Mouse (Mus musculus): ENCODE measurements at regions not wholly inside any gene's neighbourhood (a gene's known extent, or its start where the extent isn't known, plus 50 kb on each side); places are given as distances from the start of the nearest gene placed in this dataset.

DNA sequence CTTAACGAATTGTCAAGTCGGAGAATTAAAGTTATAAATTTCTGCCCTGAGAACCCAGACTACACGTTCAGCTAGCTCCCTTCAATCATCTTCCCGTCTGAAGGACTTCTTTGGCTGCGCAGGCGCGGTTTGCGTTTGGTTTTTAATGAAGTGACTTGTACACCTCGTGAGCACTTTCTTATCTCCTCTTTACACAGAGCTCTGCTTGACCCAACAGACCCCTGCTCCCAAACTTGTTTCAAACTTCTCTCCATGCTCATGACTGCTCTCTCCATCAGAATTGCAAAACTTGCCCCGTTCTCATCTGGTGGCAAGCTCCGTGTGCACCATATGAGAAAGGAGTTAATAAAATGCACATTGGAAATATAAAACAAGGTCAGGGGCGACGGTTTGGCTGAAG is 257.2 kb upstream of the Nt5e start:
- DNase-seq (ENCODE audit: low spot score in 2 of 2) = no peak

DNA sequence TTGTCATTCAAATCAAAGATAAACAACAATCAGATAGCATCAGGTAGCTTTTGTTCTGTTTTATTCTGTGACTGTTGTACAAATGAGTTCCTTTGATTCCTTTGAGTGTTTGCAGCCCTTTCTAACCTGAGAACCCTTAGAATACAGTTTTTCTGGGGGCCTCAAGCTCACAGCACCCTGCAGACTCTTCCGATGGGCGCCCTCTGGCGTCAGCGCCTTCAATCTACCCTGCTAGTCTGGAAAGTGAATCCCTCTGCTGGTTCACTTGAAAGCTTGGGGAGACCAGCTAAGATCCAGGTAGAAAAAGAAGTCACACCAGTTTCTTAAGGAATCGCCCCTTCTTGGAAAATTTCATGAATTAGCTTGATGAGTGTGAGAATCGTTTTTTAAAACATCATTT is 253.8 kb upstream of the Nt5e start:
- DNase-seq (ENCODE audit: low spot score in 2 of 2) = no peak

DNA sequence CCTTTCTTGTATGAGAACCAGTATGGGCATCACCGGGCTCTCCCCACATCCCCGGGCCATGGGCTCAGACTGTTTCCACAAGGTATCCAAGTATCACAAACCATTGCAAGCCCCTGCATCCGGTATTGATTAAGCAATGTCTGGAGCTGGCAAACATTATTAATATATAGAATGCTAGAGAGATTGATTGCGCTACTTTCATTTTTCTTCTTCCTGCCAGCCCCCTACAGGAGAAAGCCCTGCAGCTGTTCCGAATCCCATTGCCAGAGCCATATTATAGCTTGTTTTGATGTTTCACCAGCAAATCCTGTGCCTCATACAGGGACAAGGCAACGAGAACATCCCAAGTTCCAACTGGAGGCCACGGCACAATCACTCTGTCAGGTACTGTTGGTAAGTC is 253.4 kb upstream of the Nt5e start:
- no peak for DNase-seq (ENCODE audit: low spot score in 2 of 2)

DNA sequence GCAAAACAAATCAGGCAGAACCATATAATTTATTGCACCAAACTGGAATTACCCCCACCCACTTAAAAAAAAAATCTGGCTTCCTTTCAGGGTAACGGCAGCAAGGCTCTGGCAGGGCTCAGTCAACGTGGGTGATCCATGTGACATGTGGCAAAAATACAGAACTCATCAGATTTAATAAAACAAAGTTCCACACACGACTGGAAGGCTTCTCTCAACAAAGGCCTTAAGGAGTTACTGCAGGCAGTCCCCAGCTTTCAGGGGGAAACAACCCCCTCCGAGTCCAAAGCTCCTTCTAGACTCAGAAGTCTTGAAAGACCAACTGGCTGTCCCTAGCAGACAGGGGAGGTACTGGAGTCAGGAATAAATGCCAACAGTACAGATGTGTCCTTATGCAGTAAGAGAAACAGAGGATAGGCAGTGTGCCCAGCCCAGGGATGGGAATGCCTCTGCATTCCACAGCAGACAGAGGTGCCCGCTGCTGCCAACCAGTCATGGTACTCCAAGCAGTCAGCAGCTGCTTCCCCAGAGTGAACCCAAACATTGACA is 244.0 kb upstream of the Nt5e start:
- no peak for DNase-seq (ENCODE audit: low spot score in 2 of 2)

DNA sequence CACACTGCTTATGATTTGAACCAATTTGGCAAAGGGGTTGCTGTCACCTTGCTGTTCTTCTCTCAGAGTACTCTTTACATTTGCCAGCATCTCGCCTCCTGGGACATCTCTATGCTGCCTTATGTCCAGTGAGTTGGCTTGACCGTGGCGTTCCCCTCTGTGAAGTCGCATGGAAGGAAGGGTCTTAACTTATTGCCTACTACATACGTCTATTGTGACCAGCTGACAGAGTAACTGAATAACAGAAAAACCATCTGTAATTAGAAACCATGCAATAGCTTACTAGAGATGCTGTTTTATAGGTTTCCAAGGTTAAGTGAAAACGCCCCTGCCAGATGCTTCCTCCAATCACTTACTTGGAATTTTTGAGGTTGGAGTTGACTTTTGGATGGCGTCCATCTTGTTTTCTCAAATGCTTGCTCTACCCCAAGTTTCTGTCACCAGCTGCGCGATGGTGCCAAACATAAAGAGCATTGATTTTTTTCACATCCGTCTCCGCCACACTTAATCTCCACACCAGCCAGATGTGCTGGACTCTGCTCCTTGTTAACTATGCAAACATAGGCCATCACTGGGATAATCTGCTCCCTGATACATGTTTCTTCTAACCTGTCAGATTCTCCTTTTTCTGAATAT is 241.7 kb upstream of the Nt5e start:
- DNase-seq (ENCODE audit: low spot score in 2 of 2) = no peak

DNA sequence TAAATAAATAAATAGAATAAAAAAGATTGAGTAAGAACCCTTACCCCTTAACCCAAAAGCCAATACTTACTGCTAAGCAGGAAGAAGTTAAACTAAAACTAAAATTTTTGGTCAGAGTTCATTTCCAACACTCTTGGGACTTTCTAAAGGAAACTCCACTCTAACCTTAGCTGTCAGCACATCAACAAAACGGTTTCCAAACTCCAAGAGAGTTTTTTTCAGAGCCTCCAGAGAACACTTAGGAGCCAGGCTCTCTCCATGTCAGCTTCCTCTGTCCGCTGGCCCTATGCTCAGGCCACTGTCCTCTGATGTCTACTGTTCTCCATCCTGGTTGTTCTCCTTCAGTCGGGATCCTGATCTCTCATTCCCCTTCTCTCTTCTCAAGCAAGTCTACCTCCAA is 241.1 kb upstream of the Nt5e start:
- DNase-seq (ENCODE audit: low spot score in 2 of 2) = no peak

DNA sequence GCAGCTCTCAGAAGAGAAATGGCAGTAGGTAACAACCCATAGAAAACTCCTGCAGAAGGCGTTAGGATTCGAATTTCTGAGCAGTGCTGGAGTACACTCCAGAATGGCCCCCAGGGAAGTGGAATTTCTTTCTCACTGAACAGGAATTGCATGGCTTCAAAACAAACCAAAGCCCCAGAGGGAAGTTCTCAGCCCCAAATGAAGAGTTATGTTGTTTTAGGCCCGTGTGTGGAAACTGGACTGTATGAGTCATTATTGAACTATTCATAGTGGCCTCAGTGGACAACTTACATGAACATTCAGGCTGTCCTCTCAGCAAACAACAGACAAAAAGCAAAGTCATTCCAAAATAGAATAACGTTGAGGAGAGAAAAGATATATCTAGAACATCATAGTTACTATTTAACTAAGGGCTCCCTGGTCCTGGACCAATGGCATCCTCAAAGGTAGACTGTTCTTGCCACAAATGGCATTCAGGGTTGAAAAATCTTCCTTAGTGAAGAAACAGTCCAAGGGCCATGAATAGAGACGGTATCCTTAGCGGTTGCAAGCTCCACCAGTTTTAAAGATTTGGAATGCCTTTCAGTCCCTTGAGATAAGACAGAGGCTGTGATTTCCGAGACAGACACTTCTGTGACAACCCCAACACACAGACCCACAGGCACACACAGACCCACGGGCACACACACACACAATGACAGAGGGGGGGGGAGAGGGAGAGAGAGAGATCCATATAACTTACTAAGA is 235.0 kb upstream of the Nt5e start:
- no peak for DNase-seq (ENCODE audit: low spot score in 2 of 2)

DNA sequence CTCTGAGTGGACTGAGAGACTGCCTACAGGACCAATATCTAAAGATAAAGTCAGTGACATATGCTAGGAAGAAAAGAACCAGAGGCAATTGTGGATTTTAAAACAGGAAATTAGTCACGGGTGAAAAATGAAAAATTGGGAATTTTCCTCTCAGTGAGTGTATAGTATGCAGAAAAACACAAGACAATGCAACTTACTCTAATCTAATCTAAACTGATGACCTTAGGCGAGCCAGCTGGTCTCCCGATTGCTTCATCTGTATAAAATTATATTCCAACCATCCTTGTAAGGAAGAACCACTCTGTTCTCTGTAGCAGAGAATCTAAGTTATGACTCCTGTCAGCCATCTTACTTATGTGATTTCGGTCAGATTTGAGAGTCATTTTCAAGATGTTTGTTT is 234.4 kb upstream of the Nt5e start:
- no peak for DNase-seq (ENCODE audit: low spot score in 2 of 2)

DNA sequence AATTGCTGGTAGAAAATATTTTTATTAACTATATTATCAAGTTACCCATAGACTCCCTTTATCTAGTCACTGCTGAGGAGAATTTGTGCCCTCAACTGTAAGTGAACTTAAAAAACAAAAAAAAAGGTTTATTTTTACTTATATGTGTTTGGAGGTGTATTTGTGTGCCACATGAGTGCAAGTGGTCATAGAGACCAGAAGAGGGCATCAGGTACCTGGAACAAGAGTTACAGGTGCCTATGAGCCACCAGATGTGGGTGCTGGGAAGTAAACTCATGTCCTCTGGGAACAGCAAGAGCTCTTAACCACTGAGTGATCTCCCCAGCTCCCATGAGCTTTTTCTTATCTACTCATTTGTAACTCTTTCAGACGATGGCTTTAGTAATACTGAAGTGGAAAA is 213.9 kb upstream of the Nt5e start:
- no peak for DNase-seq (ENCODE audit: low spot score in 2 of 2)

DNA sequence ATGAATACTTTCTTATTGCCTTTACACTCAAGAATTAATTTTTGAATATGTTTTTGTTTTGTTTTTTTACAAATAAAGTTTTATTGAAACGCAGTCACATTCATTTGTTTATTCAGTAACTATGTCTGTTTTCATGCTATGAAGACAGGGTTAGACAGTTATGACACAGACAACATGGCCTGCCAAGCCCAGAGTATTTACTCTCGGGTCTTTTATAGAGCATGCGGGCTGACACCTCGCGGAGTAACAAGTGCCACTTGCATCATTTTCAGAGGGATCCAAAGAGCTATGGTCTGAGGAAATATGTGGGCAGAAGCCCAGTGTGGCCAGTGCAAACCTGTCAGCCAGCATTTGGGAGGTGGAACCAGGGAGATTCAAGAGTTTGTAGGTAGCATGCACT is 206.5 kb upstream of the Nt5e start:
- no peak for DNase-seq (ENCODE audit: low spot score in 2 of 2)

DNA sequence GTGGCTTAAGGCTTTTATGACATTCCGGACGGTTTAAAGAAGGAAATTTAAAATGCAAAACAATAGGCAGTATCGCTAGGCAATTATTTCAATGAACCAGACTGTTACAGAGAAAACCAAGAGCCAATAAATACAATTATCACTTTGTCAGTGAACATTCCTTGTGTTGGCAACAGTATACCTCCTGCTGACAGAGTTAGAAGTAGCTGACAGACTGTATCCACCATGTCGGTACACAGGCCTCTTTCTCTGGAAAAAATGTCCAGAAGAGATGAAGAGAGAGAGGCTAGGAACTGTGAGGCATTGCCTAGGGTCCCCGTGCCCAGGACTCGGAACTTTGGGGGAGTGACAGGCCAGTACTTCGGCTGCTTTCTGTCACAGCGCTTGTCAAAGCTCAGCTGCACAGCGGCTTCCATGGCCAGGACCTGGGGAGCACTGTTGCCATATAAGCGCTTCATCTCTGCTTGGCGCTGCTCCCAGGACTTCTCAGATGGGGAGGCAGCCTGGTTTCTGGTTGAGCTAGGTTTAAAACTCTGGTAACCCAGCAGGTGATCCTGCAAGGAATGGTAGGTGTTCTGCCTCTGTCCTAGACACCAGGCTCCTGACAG is 205.9 kb upstream of the Nt5e start:
- no peak for DNase-seq (ENCODE audit: low spot score in 2 of 2)

DNA sequence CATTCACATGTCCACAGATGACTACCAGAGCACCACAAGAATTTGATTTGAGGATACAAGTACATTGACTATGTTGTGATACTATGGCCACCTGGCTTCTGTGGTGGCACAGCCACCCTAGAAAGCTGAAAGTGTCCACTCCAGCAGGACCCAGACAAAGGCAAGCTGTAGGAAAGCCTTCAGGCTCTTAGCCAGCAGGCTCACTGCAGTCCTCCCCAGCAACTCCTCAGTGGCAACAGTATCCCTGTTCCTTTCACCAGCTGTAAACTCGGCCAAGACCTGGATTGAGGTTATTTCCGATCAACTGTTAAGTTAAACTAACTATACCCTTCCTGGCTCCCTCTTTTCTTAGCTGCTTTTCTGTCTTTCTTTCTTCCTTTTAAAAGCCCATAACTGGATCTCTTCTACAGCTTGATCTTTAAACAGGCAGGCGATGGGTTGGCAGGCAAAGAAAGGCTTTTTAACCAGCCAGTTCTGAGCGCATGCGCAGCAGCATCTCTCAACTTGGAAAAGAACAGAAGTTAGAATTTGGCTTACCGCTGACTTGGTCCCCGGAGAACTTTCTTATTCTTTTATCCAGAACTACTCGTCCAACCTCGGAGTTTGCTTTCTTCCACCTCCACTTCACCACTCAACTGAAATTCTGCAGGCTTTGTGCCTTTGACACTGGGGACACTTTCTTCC is 202.5 kb upstream of the Nt5e start:
- no peak for DNase-seq (ENCODE audit: low spot score in 2 of 2)

DNA sequence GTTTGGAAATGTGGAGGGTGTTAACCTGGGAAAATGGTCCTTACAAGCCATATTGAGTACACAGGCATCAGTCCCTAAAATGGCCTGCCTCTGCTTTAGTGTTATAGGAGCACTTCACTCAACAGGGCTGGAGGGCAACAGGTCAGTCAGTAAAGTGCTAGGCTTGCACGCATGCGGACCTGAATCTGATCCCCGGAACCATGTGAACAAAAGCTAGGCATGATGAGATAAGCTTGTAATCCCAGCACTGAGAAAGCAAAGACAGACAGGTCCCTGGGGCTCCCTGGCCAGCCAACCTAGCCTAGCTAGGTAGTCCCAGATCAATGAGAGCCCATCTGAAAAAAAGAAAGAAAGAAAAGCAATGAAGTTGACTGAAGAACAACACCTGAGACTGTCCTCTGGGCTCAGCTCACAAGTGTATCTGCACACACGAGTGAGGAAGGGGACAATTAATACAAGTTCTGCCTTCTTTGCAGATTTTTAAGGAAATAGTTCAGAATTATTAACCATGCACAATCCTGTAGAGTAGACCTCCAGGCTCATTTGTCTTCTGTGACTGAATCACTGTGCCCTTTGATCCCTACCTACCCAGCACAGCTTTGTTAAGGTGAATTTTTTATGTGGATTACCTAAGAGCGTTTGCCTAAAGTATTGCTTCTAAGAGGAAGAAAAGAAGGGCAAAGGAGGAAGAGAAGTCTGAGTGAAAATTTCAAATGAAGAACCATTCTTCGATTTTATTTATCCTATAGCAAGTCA is 163.8 kb upstream of the Nt5e start:
- no peak for DNase-seq (ENCODE audit: low spot score in 2 of 2)

DNA sequence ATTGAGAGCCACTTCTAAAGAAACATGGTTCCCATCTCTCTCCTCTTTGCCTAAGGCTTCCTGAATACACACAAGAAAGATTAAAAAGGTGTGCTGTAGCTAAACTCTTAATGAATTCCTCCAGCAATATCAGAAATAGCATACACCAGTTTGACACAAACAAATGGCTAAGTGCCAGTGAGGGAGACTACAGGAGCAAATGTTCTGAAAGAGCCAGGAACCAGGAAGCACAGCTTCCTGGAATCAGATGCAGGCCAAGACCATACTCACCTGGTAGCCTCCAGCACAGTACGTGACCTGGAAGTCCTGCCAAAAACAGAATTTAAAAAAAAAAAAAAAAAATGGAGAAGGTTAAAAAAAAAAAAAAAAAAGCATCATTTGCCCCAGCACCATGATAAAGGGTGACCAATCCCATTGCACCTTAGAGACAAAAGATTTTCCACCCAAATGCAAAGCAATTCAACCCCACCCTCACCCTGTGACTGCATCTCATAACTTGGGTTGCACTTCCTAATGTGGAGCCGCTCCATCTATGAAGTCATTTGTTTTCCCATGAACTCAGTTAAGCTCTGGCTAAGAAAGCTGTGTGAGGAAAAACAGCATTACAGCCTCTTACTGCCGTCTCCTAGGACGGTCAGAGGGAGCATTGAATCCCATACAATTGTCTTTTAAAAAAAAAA is 149.3 kb upstream of the Nt5e start:
- no peak for DNase-seq (ENCODE audit: low spot score in 2 of 2)

DNA sequence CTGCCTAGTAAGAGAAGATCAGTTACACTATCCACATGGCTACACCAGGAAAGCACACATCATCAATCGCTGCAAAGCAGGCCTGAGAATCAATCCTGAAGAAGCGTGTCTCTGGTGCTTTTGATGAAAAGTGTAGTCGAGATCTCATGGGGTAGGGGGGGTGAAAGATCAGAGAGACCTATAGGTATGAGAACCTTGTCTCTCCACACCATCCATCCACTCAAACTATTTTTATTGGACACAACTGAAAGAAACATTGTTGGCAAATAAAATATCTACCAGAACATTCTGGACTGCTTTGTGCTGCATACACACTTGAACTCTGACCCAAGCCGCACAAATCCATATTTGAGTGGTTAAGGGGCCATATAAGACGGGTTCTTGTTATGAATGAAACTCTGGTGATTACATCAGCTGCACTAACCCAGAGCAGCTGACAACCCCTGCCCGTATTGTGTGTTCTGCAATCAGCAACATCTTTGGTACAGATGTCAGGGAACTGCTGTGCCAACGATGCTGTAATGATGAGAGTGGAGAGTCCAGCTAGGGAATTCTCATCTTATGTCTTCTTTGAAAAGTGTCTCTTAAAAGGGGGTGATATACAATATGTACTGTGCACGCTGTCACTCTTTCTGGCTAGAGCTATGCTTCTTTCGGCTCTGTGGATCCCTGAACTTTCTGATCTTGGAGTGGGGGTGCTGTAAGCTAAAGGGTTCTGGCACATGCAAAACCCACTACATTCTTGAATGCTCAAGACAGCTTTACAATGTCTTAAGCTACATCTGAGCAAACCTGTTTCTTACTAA is 145.6 kb upstream of the Nt5e start:
- DNase-seq (ENCODE audit: low spot score in 2 of 2) = no peak

DNA sequence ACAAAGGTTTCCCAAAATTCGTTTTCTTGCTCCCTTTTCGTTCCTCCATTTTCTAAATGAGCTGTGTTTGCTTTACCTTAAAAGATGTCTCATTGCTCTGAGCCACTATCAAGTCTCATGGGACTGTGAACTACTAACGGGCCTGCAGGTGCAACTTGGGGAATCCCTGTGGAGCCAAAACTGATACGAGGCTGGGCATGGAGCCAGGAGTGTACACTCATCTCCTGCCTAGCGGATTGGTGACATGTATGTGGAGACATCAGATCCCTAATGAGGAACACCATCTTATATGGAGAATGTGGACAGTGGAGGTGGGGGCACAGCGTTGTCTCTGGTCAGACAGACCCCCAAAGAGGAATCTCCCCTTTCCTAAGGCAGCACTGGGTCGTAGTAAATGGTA is 119.6 kb upstream of the Nt5e start:
- DNase-seq (ENCODE audit: low spot score in 2 of 2) = no peak

DNA sequence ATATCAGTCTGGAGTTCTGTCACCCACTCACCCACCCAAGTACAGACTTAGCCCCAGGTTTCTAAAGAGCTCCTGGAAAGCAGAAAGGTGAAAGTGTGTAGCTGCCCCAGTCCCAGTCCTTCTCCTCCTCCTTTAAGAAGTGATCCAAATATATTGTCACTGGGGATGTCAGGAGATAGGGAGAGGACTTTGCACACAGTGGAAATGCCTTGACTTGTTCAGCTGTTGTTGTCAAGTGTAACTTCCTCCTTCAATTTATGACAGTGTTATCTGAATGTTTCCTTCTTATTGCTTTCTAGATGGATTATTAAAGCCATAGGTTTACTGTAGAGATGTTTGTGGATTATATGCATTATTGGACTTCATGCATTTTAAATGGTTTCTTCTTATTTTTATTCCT is 119.0 kb upstream of the Nt5e start:
- no peak for DNase-seq (ENCODE audit: low spot score in 2 of 2)

DNA sequence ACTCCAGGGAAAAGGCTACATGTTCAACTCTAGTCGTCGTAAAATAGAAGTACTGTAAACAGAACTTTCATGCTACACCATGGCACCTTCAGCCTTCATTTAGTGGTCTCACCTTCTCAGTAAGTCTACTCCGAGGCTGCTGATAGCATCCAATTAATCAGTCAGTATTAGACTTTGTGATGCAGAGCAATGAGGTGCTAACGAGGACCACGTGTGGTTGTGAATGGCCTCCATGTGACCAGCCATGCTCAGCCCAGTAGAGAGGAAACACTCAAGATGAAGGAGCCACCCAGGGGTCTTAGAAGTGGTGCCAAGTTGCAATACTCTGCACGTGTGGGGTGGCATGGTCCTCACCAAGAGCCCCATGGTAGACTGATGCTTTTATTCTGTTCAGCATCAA is 112.2 kb upstream of the Nt5e start:
- DNase-seq (ENCODE audit: low spot score in 2 of 2) = no peak

DNA sequence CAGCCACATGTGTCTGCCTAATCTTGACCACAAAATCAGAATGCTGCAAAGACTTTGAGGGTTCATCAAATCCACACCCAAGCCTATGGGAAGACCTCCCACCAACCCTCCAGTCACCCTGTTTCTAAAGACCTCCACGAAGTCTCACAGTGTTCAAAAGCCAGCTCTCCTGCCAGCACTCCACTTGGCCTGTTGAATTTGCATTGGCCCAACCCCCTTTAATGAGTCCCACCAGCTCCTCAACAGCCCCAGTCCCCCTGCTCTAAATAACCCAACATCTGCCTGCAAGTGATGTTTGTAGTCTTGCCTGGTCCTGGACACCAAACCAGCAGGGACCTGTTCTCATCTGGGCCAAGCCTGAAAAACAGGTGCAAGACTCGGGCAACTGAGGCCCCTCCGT is 106.6 kb upstream of the Nt5e start:
- DNase-seq (ENCODE audit: low spot score in 2 of 2) = no peak

DNA sequence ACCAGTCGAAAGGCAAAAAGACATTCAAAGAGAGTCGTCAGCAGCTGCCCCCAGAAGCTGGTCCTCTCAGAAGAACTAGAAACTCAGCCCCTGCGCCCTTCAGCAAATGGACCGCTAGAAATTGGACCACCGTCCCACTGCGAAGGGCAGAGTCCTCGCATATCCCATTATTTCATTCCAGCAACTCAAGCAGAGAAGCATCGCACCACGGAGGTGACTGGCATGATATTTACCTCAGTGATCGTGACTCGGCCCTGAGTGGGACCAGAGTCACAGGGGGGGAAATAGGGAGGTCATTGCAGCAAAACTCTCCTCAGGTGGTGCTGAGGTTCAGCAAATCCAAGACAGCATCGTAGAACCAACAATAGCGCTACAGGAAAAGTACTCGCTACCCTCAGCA is 105.7 kb upstream of the Nt5e start:
- DNase-seq (ENCODE audit: low spot score in 2 of 2) = no peak

Data from spleen, postnatal 14 days (tissue).